Mouse (Mus musculus): Measurements from ENCODE around the gene Slc26a3.

Slc26a3 gene

GRCm38 (mm10) chr12:31511218-31511617, 120.5 kb downstream of the Slc26a3 start:
- in situ Hi-C loops (cut with MboI; ENCODE audit: low sequenced_read_pairs), result loop anchor here (25.0 kb wide), 1 partner anchor 401 kb away; no protein-coding TSS in a partner anchor

- in situ Hi-C loops (cut with MboI; ENCODE audit: low sequenced_read_pairs), result loop anchor here (25.0 kb wide), 1 partner anchor 399 kb away; no protein-coding TSS in a partner anchor
Measured at GRCm38 (mm10) chr12:31512634-31513411, 122.2 kb downstream of the Slc26a3 start.

- in situ Hi-C loops (cut with MboI; ENCODE audit: low sequenced_read_pairs), result loop anchor here (25.0 kb wide), 1 partner anchor 398 kb away; no protein-coding TSS in a partner anchor
Measured at GRCm38 (mm10) chr12:31513724-31514503, 123.2 kb downstream of the Slc26a3 start.

- in situ Hi-C loops (cut with MboI; ENCODE audit: low sequenced_read_pairs), result loop anchor here (25.0 kb wide), 1 partner anchor 392 kb away; no protein-coding TSS in a partner anchor
Measured at GRCm38 (mm10) chr12:31520119-31520518, 129.4 kb downstream of the Slc26a3 start.

GRCm38 (mm10) chr12:31521371-31521770, 130.7 kb downstream of the Slc26a3 start:
- in situ Hi-C loops (cut with MboI; ENCODE audit: low sequenced_read_pairs), result loop anchor here (25.0 kb wide), 1 partner anchor 391 kb away; no protein-coding TSS in a partner anchor
